Mouse (Mus musculus) ovary, adult 10 weeks (tissue): ENCODE measurements around the gene Mov10. TPM values are rescaled to one million over a fixed set of nuclear protein-coding genes. Genes with fewer than 3 reads are reported as not detected.

ENCODE experiments used
- polyA plus RNA-seq: library from polyadenylated mRNA; stranded (reverse); fragments of 350-450 nt; fragmentation: Illumina TruSeq; extraction: RNeasy Lipid Tissue Mini Kit (QIAGEN cat#74804); gene quantifications from one replicate; pipeline ENCODE4 v1.2.3, GENCODE M21; 2014

Mov10 gene
- polyA plus RNA-seq, result 1.4 TPM

GRCm38 (mm10) chr3:104817991-104818748 is at the start of gene Mov10:
Gene Mov10 (minus strand): TSS chr3:104818563.

GRCm38 (mm10) chr3:104863786-104864650 is 45.7 kb upstream of the Mov10 start, which contains the start of the genes St7l and Capza1:
Gene St7l (plus strand): TSS chr3:104864005.
Gene Capza1 (minus strand): TSS chr3:104864505.

GRCm38 (mm10) chr3:104788075-104788474 is 30.3 kb downstream of the Mov10 start, which contains the start of gene Rhoc:
Gene Rhoc (plus strand): TSS chr3:104788375.

GRCm38 (mm10) chr3:104781471-104781903 is 36.9 kb downstream of the Mov10 start, which contains the start of gene Fam19a3:
Gene Fam19a3 (minus strand): TSS chr3:104781840.

GRCm38 (mm10) chr3:104780561-104781420 is 37.6 kb downstream of the Mov10 start, which contains the start of gene Ppm1j:
Gene Ppm1j (plus strand): TSS chr3:104781056.

Other genes starting within 250 kb of the Mov10 start
- 90.7 TPM for gene Slc16a1, start 179.9 kb downstream of the Mov10 start, polyA plus RNA-seq
- gene Ppm1j, start 37.5 kb downstream of the Mov10 start, polyA plus RNA-seq, result not detected
- not detected for gene Fam19a3, start 36.7 kb downstream of the Mov10 start, polyA plus RNA-seq
- 16.5 TPM for gene Rhoc, start 30.2 kb downstream of the Mov10 start, polyA plus RNA-seq
- 85.1 TPM for gene St7l, start 45.4 kb upstream of the Mov10 start, polyA plus RNA-seq
- gene Capza1, start 45.9 kb upstream of the Mov10 start, polyA plus RNA-seq, result 275 TPM
- gene Wnt2b, start 143.4 kb upstream of the Mov10 start, polyA plus RNA-seq, result 25.6 TPM
- gene Cttnbp2nl, start 234.6 kb upstream of the Mov10 start, polyA plus RNA-seq, result 53.9 TPM
- gene 4930564D02Rik, start 248.3 kb upstream of the Mov10 start, polyA plus RNA-seq, result not detected